Mouse (Mus musculus): ENCODE measurements around the gene Trim80. TPM values are rescaled to one million over a fixed set of nuclear protein-coding genes. Genes with fewer than 3 reads are reported as not detected.

Gene Trim80
- total RNA-seq, 1 experiment, result 0.31 TPM

DNA sequence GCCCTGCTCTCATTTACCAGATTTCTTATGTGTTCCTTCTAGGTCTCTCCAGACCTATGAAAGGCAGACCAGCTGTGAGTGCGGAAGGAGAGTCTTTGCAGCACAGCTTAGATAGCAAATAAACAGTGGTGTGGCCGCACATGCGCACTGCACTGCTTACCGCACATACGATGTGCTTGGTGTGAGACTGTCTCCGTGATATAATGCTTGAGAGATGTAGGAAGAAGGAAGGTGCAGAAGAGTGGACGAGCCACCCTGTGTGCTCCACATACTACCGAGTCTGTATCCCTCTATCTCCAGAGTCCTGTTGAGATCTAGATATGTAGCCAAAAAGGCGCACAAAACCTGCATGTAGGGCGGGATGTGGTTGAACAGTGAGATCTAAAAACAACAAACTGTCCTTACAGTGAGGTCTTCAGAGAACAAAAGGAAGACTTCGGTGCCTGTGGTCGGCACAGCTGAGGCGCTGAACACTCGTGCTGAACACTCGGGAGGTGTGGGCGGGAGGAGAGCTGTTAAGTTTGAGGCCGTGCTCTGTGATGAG is 33.4 kb upstream of the Trim80 start:
- TF ChIP-seq HCFC1 (IDR thresholded peaks at IDR 0.05; ENCODE audit: borderline replicate concordance, insufficient read depth, low read length) (no peak), CHD2 (IDR thresholded peaks at IDR 0.05; ENCODE audit: low read depth, low read length) (no peak), MAFK (IDR thresholded peaks at IDR 0.05; ENCODE audit: insufficient read depth, low read depth, low read length) (no peak), ZNF384 (IDR thresholded peaks at IDR 0.05; ENCODE audit: low read depth, low read length) (no peak), ZC3H11A (IDR thresholded peaks at IDR 0.05; ENCODE audit: borderline replicate concordance, low read depth, low read length) (no peak)
- Histone ChIP-seq H3K9ac (ENCODE audit: insufficient read depth, low read depth, low read length, poor library complexity, severe bottlenecking) (no peak overlapping the region), H3K4me1 (ENCODE audit: control insufficient read depth in 2 of 2, insufficient read depth in 2 of 2, low read length in 2 of 2, poor library complexity in 1 of 2) (peaks cover 6 to 33% of the 10 kb centered on the region in 2 experiments; a peak in 3 of 4 replicates), H3K4me3 (ENCODE audit: insufficient read depth in 1 of 2, low read depth in 1 of 2, low read length in 2 of 2, poor library complexity in 1 of 2, severe bottlenecking in 1 of 2) (no peak overlapping the region), H3K36me3 (ENCODE audit: control insufficient read depth, insufficient read depth, low read length, poor library complexity, severe bottlenecking) (peaks cover 5% of the 10 kb centered on the region; the same call in 1 of the 2 replicates), H3K9me3 (ENCODE audit: control insufficient read depth, insufficient read depth, low read depth, low read length) (no peaks in the 10 kb centered on the region), H3K27ac (ENCODE audit: insufficient read depth, low read depth, low read length, poor library complexity, severe bottlenecking) (no peak overlapping the region)
- DNase-seq (ENCODE audit: low read depth, low spot score), result no peak
- in situ Hi-C loops (cut with MboI; ENCODE audit: low sequenced_read_pairs in 2 of 2, unreplicated experiment in 2 of 2), result no loop called here

DNA sequence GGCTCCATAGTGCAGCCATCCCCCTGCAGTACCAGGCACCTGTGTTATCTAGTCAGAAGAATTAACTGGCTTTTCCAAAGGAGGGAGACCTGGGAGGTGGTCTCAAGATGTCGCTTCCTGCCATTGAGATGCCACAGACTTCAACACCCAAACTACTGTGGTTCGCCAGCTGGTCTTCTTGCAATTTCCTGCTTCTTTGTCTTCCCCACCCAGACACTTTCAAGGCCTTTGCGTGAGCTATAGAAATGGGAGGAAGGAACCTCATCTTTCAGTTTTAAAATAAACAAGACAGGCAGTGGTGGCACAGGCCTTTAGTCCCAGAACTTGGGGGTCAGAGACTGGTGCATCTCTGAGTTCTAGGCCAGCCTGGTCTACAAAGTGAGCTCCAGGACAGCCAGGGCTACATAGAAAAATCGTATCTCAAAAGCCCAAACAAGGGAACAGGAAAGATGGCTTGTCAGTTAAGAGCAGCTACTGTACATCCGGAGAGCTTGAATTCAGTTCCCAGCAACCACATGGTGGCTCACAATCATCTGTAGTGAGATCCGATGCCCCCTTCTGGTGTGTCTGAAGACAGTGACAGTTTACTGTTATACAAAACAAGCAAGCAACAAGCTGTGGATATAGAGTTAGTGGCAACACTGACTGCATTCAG is 32.0 kb upstream of the Trim80 start:
- peak overlapping the region; percentile 50; the same call in 1 of the 2 replicates for H3K9ac ChIP-seq (ENCODE audit: insufficient read depth, low read depth, low read length, poor library complexity, severe bottlenecking)
- peaks cover 5% of the 10 kb centered on the region; the same call in 1 of the 2 replicates for H3K36me3 ChIP-seq (ENCODE audit: control insufficient read depth, insufficient read depth, low read length, poor library complexity, severe bottlenecking)
- no peak overlapping the region; the same call in 1 of the 2 replicates for H3K27ac ChIP-seq (ENCODE audit: insufficient read depth, low read depth, low read length, poor library complexity, severe bottlenecking)
- TF ChIP-seq HCFC1 (IDR thresholded peaks at IDR 0.05; ENCODE audit: borderline replicate concordance, insufficient read depth, low read length), result no peak
- no peak for TF ChIP-seq ZC3H11A (IDR thresholded peaks at IDR 0.05; ENCODE audit: borderline replicate concordance, low read depth, low read length)
- no peak for TF ChIP-seq ZNF384 (IDR thresholded peaks at IDR 0.05; ENCODE audit: low read depth, low read length)
- no peak for TF ChIP-seq CHD2 (IDR thresholded peaks at IDR 0.05; ENCODE audit: low read depth, low read length)
- TF ChIP-seq MAFK (IDR thresholded peaks at IDR 0.05; ENCODE audit: insufficient read depth, low read depth, low read length), result no peak
- H3K9me3 ChIP-seq (ENCODE audit: control insufficient read depth, insufficient read depth, low read depth, low read length), result no peaks in the 10 kb centered on the region
- in situ Hi-C loops (cut with MboI; ENCODE audit: low sequenced_read_pairs in 2 of 2, unreplicated experiment in 2 of 2), result no loop called here
- no peak overlapping the region; a peak in 1 of 4 replicates for H3K4me3 ChIP-seq (ENCODE audit: insufficient read depth in 1 of 2, low read depth in 1 of 2, low read length in 2 of 2, poor library complexity in 1 of 2, severe bottlenecking in 1 of 2)
- DNase-seq (ENCODE audit: low read depth, low spot score), result no peak
- H3K4me1 ChIP-seq (ENCODE audit: control insufficient read depth in 2 of 2, insufficient read depth in 2 of 2, low read length in 2 of 2, poor library complexity in 1 of 2), result peaks cover 6 to 33% of the 10 kb centered on the region in 2 experiments; a peak in 3 of 4 replicates

DNA sequence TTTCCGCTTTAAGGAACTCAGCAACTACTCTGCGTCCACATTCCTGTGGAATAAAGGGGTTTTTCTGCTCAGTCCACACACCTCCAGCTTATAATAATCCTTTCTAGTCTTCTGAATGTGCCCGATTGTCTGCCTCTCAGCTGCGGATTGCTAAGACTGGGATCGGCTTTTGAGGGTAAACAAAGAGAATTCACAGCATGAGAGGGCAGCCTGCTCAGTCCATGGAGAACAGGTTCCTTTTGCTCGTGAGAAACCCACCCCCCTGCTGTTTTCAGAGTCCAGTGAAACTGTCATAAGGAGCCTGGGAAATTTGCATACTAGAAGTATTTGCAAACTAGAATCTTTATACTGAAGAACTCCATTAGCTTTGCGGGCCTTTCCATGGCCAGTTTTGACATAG is 30.8 kb upstream of the Trim80 start:
- Histone ChIP-seq H3K9ac (ENCODE audit: insufficient read depth, low read depth, low read length, poor library complexity, severe bottlenecking) (peak overlapping the region; percentile 50; the same call in 1 of the 2 replicates), H3K4me3 (ENCODE audit: insufficient read depth in 1 of 2, low read depth in 1 of 2, low read length in 2 of 2, poor library complexity in 1 of 2, severe bottlenecking in 1 of 2) (peak overlapping the region in 1 of 2 experiments; percentile 39; a peak in 1 of 4 replicates), H3K36me3 (ENCODE audit: control insufficient read depth, insufficient read depth, low read length, poor library complexity, severe bottlenecking) (peaks cover 5% of the 10 kb centered on the region; the same call in 1 of the 2 replicates), H3K4me1 (ENCODE audit: control insufficient read depth in 2 of 2, insufficient read depth in 2 of 2, low read length in 2 of 2, poor library complexity in 1 of 2) (peaks cover 2 to 33% of the 10 kb centered on the region in 2 experiments; a peak in 2 of 4 replicates), H3K9me3 (ENCODE audit: control insufficient read depth, insufficient read depth, low read depth, low read length) (no peaks in the 10 kb centered on the region), H3K27ac (ENCODE audit: insufficient read depth, low read depth, low read length, poor library complexity, severe bottlenecking) (peak overlapping the region; percentile 17; the same call in 1 of the 2 replicates)
- no peak for DNase-seq (ENCODE audit: low read depth, low spot score)
- TF ChIP-seq HCFC1 (IDR thresholded peaks at IDR 0.05; ENCODE audit: borderline replicate concordance, insufficient read depth, low read length) (no peak), CHD2 (IDR thresholded peaks at IDR 0.05; ENCODE audit: low read depth, low read length) (no peak), ZNF384 (IDR thresholded peaks at IDR 0.05; ENCODE audit: low read depth, low read length) (no peak), MAFK (IDR thresholded peaks at IDR 0.05; ENCODE audit: insufficient read depth, low read depth, low read length) (no peak), ZC3H11A (IDR thresholded peaks at IDR 0.05; ENCODE audit: borderline replicate concordance, low read depth, low read length) (no peak)
- in situ Hi-C loops (cut with MboI; ENCODE audit: low sequenced_read_pairs in 2 of 2, unreplicated experiment in 2 of 2), result no loop called here

DNA sequence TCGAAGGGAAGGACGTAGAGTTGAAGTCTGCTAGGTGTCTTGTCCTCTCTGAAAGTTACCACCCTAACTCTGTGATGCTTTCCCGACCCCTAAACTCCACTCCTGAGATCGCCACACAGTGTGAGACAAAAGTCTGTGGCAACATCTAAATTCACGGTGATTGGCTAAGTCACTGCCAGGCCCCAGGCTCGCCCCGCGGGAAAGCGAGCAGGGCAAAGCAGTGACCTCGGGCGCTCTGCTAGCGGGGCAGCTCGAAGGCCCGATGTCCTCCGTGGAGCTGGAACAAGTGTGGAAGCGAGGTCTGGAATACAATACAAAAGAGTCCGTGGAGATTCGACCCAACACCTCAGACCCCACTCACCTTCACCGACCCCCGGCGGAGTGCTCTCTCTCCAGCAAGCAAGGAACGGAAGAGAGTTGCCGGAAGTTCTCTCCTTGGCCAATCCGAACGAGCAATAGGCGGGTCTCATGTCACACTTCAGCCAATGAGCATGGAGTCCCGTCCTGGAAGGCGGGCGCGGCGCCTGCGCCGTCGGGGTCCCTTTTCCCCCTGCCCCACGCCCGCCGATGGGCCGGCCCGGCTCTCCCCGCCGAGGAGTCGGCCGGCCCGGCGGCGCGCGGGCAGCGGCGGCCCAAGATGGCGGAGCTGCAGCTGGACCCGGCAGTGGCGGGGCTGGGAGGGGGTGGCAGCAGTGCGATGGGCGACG is 20.7 kb upstream of the Trim80 start, which contains the start of the genes Atp5h and Kctd2:
Gene Atp5h (minus strand): TSS at position 432 of the 707 bp plus-strand sequence.
Gene Kctd2 (plus strand): TSS at position 598 of the 707 bp plus-strand sequence.
- in situ Hi-C loops (cut with MboI; ENCODE audit: low sequenced_read_pairs in 2 of 2, unreplicated experiment in 2 of 2), result no loop called here
- peak; percentile 92 for DNase-seq (ENCODE audit: low read depth, low spot score)
- peaks cover 0 to 6% of the 10 kb centered on the region in 2 experiments; a peak in 2 of 4 replicates for H3K4me1 ChIP-seq (ENCODE audit: control insufficient read depth in 2 of 2, insufficient read depth in 2 of 2, low read length in 2 of 2, poor library complexity in 1 of 2)
- H3K36me3 ChIP-seq (ENCODE audit: control insufficient read depth, insufficient read depth, low read length, poor library complexity, severe bottlenecking), result peaks cover 10% of the 10 kb centered on the region
- TF ChIP-seq HCFC1 (IDR thresholded peaks at IDR 0.05; ENCODE audit: borderline replicate concordance, insufficient read depth, low read length), result peak; percentile 31; the same call in 1 of the 2 replicates
- no peak for TF ChIP-seq ZNF384 (IDR thresholded peaks at IDR 0.05; ENCODE audit: low read depth, low read length)
- TF ChIP-seq MAFK (IDR thresholded peaks at IDR 0.05; ENCODE audit: insufficient read depth, low read depth, low read length), result no peak
- peak; percentile 80 for TF ChIP-seq CHD2 (IDR thresholded peaks at IDR 0.05; ENCODE audit: low read depth, low read length)
- TF ChIP-seq ZC3H11A (IDR thresholded peaks at IDR 0.05; ENCODE audit: borderline replicate concordance, low read depth, low read length), result no peak
- H3K27ac ChIP-seq (ENCODE audit: insufficient read depth, low read depth, low read length, poor library complexity, severe bottlenecking), result peak within 1 kb of the TSS; percentile 37; the same call in 1 of the 2 replicates
- H3K9me3 ChIP-seq (ENCODE audit: control insufficient read depth, insufficient read depth, low read depth, low read length), result no peaks in the 10 kb centered on the region
- H3K4me3 ChIP-seq (ENCODE audit: insufficient read depth in 1 of 2, low read depth in 1 of 2, low read length in 2 of 2, poor library complexity in 1 of 2, severe bottlenecking in 1 of 2), result peak within 1 kb of the TSS; percentile 91 to 97
- peak within 1 kb of the TSS; percentile 92 for H3K9ac ChIP-seq (ENCODE audit: insufficient read depth, low read depth, low read length, poor library complexity, severe bottlenecking)

Measured in ES-E14 (cell line).